8 mouse cellular contexts compared by ENCODE assay signal in the genomic region with DNA sequence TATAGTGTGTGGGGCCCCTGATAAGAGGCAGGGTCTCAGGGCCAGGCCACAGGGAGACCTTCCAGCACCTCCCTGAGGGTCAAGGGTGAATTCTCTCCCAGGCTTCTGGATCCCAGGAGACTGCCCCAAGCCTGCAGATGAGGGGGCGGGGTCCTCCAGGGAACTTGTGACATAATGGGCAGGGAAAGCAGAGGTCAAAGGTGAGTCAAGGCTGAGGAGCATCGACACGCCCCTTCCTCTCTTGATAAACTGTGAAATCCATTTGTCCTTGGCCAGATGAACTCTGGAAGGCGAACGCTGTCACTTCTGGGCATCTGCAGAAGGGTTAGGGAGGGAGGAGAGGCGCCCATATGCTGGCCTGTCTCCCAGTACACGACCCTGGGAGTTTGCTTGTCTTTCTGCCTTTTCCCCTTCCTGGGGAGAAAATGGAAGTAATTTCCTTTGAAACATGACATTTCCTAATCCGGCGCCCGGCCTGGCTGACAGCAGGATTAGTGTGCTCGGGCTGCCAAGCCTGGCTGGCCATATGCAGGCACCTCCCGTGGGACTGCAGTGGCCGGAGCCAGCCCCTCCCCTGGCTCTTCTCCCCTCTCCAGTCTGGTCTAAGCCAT.
DNase-seq lines count a peak whose midpoint lies in the region; ATAC-seq lines count a peak whose summit lies in the region.

No protein-coding gene starts in this region.

- H3K4me1 ChIP-seq in heart, embryonic 15.5 days (replicated peaks), result peaks cover 7% of the 10 kb centered on the region
- peaks cover 71% of the 10 kb centered on the region for H3K4me1 ChIP-seq in midbrain, embryonic 10.5 days

- no peaks in the 10 kb centered on the region for H3K9me3 ChIP-seq in heart, embryonic 15.5 days (replicated peaks)
- H3K9me3 ChIP-seq in midbrain, embryonic 10.5 days (replicated peaks), result no peaks in the 10 kb centered on the region

- 0 out of 2 replicates have a peak, but pooled peaks have one; percentile 47 for ATAC-seq in heart, embryonic 15.5 days (replicated peaks; ENCODE audit: insufficient number of reproducible peaks, insufficient read depth, low FRiP score, low read depth)

- peak; percentile 30 to 36 for DNase-seq in adrenal gland, adult 18-20 months (ENCODE audit: low spot score in 2 of 2)
- peak; percentile 61 for DNase-seq in cerebellum, adult 8-10 months
- peak; percentile 72 for DNase-seq in kidney, postnatal 10 days
- peak; percentile 89 for DNase-seq in midbrain, embryonic 10.5 days (ENCODE audit: low spot score)
- DNase-seq in right cerebral cortex, postnatal 25 days, result no peak
- DNase-seq in urinary bladder, adult 2 months (ENCODE audit: low spot score), result no peak
- DNase-seq in left cerebral cortex, postnatal 36 days (ENCODE audit: low spot score in 2 of 2), result no peak

- intact Hi-C loops in left cerebral cortex, postnatal 36 days (cut with DNase I), result no loop called here

- H3K36me3 ChIP-seq in heart, embryonic 15.5 days, result no peaks in the 10 kb centered on the region
- no peaks in the 10 kb centered on the region for H3K36me3 ChIP-seq in midbrain, embryonic 10.5 days

- H3K27ac ChIP-seq in heart, embryonic 15.5 days, result no peak overlapping the region
- H3K27ac ChIP-seq in midbrain, embryonic 10.5 days (replicated peaks), result peak overlapping the region; percentile 69

- no peak overlapping the region for H3K9ac ChIP-seq in heart, embryonic 15.5 days

- no peaks in the 10 kb centered on the region for H3K27me3 ChIP-seq in heart, embryonic 15.5 days
- H3K27me3 ChIP-seq in midbrain, embryonic 10.5 days (ENCODE audit: low read depth, poor library complexity, severe bottlenecking), result peaks cover 79% of the 10 kb centered on the region

- 12% methylated on average over 13 of the region's 13 CpGs for WGBS in heart, embryonic 15.5 days
- WGBS in midbrain, embryonic 10.5 days, result 2% methylated on average over 13 of the region's 13 CpGs

- H3K4me3 ChIP-seq in heart, embryonic 15.5 days, result no peak overlapping the region
- H3K4me3 ChIP-seq in midbrain, embryonic 10.5 days, result peak overlapping the region; percentile 33

- no peak overlapping the region for H3K4me2 ChIP-seq in heart, embryonic 15.5 days

Comparison
In these comparisons a context has a peak if more than half of its experiments do, and no peak if none do; other contexts are left out.
1. DNase-seq: peak in adrenal gland, adult 18-20 months (2 of 2), cerebellum, adult 8-10 months (single experiment), kidney, postnatal 10 days (single experiment) and midbrain, embryonic 10.5 days (single experiment); none in right cerebral cortex, postnatal 25 days (single experiment), urinary bladder, adult 2 months (single experiment) and left cerebral cortex, postnatal 36 days (0 of 2).